8 mouse cellular contexts compared by ENCODE assay signal in the genomic region with DNA sequence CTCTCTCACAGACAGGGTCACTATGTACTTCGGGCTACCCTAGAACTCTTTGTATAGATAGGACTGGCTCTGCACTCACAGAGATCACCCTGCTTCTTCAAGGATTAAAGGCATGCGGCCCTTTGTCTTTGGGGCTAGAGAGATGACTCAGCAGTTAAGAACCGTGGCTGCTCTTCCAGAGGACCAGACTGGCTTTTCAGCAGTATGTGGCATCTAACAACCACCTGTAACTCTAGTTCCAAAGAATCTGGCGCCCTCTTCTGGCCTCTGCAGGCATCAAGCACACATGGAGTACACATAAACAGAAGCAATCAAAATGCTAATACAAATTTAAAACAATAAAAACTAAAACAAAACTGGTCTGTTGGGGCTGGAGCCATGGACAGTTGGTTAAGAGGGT. TPM values are rescaled to one million over a fixed set of nuclear protein-coding genes. Genes with fewer than 3 reads are reported as not detected.
DNase-seq lines count a peak whose midpoint lies in the region; ATAC-seq and TF ChIP-seq lines count a peak whose summit lies in the region.

No protein-coding gene starts in this region.

- no peak overlapping the region for H3K27ac ChIP-seq in heart, embryonic 15.5 days
- H3K27ac ChIP-seq in embryonic facial prominence, embryonic 12.5 days = no peak overlapping the region
- H3K27ac ChIP-seq in liver, embryonic 15.5 days (replicated peaks) = peak overlapping the region; percentile 66; the same call in 1 of the 2 replicates
- H3K27ac ChIP-seq in stomach, embryonic 14.5 days (ENCODE audit: low read length) = no peak overlapping the region

- ATAC-seq in heart, embryonic 15.5 days (replicated peaks; ENCODE audit: insufficient number of reproducible peaks, insufficient read depth, low FRiP score, low read depth) = no peak
- peak; percentile 29; the same call in 1 of the 2 replicates for ATAC-seq in G1E (ENCODE audit: extremely low read depth, insufficient number of reproducible peaks, low FRiP score, poor library complexity, severe bottlenecking)
- no peak for ATAC-seq in embryonic facial prominence, embryonic 12.5 days (ENCODE audit: insufficient number of reproducible peaks, insufficient read depth, low FRiP score, low TSS enrichment)
- no peak for ATAC-seq in liver, embryonic 15.5 days (ENCODE audit: insufficient read depth)
- ATAC-seq in stomach, embryonic 14.5 days (ENCODE audit: insufficient number of reproducible peaks, insufficient read depth, low FRiP score, low read depth) = no peak

- no peak overlapping the region for H3K4me3 ChIP-seq in heart, embryonic 15.5 days
- peak overlapping the region; percentile 73 for H3K4me3 ChIP-seq in G1E (ENCODE audit: low read depth, low read length)
- H3K4me3 ChIP-seq in embryonic facial prominence, embryonic 12.5 days = peak overlapping the region; percentile 40
- H3K4me3 ChIP-seq in liver, embryonic 15.5 days (replicated peaks) = peak overlapping the region; percentile 57; the same call in 1 of the 2 replicates
- peak overlapping the region; percentile 39; the same call in 1 of the 2 replicates for H3K4me3 ChIP-seq in stomach, embryonic 14.5 days (ENCODE audit: low read depth, low read length)

- DNase-seq in heart, adult 9 months (ENCODE audit: low spot score in 2 of 2) = no peak
- no peak for DNase-seq in G1E (ENCODE audit: low spot score)
- no peak for DNase-seq in frontal cortex, adult 2 months (ENCODE audit: extremely low spot score in 1 of 2, low spot score in 1 of 2)
- DNase-seq in adrenal gland, adult 8-10 months = no peak

- peak overlapping the region; percentile 89 for H3K4me2 ChIP-seq in heart, embryonic 15.5 days
- peak overlapping the region; percentile 88 for H3K4me2 ChIP-seq in embryonic facial prominence, embryonic 12.5 days (replicated peaks)
- H3K4me2 ChIP-seq in liver, embryonic 15.5 days = peak overlapping the region; percentile 96
- peak overlapping the region; percentile 75 for H3K4me2 ChIP-seq in stomach, embryonic 14.5 days (replicated peaks; ENCODE audit: low read depth, low read length)

- no peak overlapping the region for H3K9ac ChIP-seq in heart, embryonic 15.5 days
- peak overlapping the region; percentile 39; the same call in 1 of the 2 replicates for H3K9ac ChIP-seq in embryonic facial prominence, embryonic 12.5 days
- no peak overlapping the region for H3K9ac ChIP-seq in liver, embryonic 15.5 days
- H3K9ac ChIP-seq in stomach, embryonic 14.5 days (replicated peaks; ENCODE audit: low read depth, low read length) = no peak overlapping the region

- peak; percentile 37 for TF ChIP-seq CTCF in G1E (IDR thresholded peaks at IDR 0.05; ENCODE audit: low read depth, low read length)

- H3K27me3 ChIP-seq in heart, embryonic 15.5 days = peaks cover 93% of the 10 kb centered on the region
- no peaks in the 10 kb centered on the region for H3K27me3 ChIP-seq in G1E (ENCODE audit: insufficient read depth, low read length)
- peaks cover 85% of the 10 kb centered on the region for H3K27me3 ChIP-seq in embryonic facial prominence, embryonic 12.5 days
- peaks cover 65% of the 10 kb centered on the region for H3K27me3 ChIP-seq in liver, embryonic 15.5 days
- H3K27me3 ChIP-seq in stomach, embryonic 14.5 days (ENCODE audit: control insufficient read depth, insufficient read depth, low read length) = peaks cover 24% of the 10 kb centered on the region

- H3K9me3 ChIP-seq in heart, embryonic 15.5 days (replicated peaks) = no peaks in the 10 kb centered on the region
- H3K9me3 ChIP-seq in G1E (replicated peaks) = no peaks in the 10 kb centered on the region
- H3K9me3 ChIP-seq in embryonic facial prominence, embryonic 12.5 days = no peaks in the 10 kb centered on the region
- no peaks in the 10 kb centered on the region for H3K9me3 ChIP-seq in liver, embryonic 15.5 days (replicated peaks)
- H3K9me3 ChIP-seq in stomach, embryonic 14.5 days (ENCODE audit: control insufficient read depth, low read depth, low read length) = no peaks in the 10 kb centered on the region

- no peaks in the 10 kb centered on the region for H3K36me3 ChIP-seq in heart, embryonic 15.5 days
- H3K36me3 ChIP-seq in G1E (replicated peaks) = peaks cover 85% of the 10 kb centered on the region
- H3K36me3 ChIP-seq in embryonic facial prominence, embryonic 12.5 days = peaks cover 4% of the 10 kb centered on the region; the same call in 1 of the 2 replicates
- H3K36me3 ChIP-seq in liver, embryonic 15.5 days (replicated peaks) = peaks cover 12% of the 10 kb centered on the region
- H3K36me3 ChIP-seq in stomach, embryonic 14.5 days (ENCODE audit: control insufficient read depth, insufficient read depth, low read length) = no peaks in the 10 kb centered on the region

- H3K4me1 ChIP-seq in heart, embryonic 15.5 days (replicated peaks) = peaks cover 19% of the 10 kb centered on the region
- H3K4me1 ChIP-seq in G1E (ENCODE audit: insufficient read depth, low read depth, low read length) = peaks cover 77% of the 10 kb centered on the region
- H3K4me1 ChIP-seq in embryonic facial prominence, embryonic 12.5 days = peaks cover 22% of the 10 kb centered on the region
- peaks cover 40% of the 10 kb centered on the region for H3K4me1 ChIP-seq in liver, embryonic 15.5 days (replicated peaks)
- no peaks in the 10 kb centered on the region; the same call in 1 of the 2 replicates for H3K4me1 ChIP-seq in stomach, embryonic 14.5 days (ENCODE audit: control insufficient read depth, insufficient read depth, low read length)

- 30% methylated on average over 4 of the region's 4 CpGs for WGBS in heart, embryonic 15.5 days
- 34% methylated on average over 4 of the region's 4 CpGs for whole genome bisulfite sequencing in embryonic facial prominence, embryonic 12.5 days
- 15% methylated on average over 4 of the region's 4 CpGs for WGBS in liver, embryonic 15.5 days (ENCODE audit: insufficient replicate concordance)
- 33% methylated on average over 4 of the region's 4 CpGs for whole genome bisulfite sequencing in stomach, embryonic 14.5 days

RNA-seq across cellular contexts. Expression of a gene that starts 5.6 kb away (rescaled TPM):
- polyA plus RNA-seq in heart, embryonic 15.5 days (2015; fragmentation: Nextera tagmentation; extraction: Ambion mirVana) = 4.3 and 7.3 TPM in 2 replicates
- total RNA-seq in G1E (2014; fragmentation: Nextera tagmentation) (116 and 118 TPM in 2 replicates), G1E (2017) (147 and 170 TPM in 2 replicates)
- 40.2 and 75.0 TPM in 2 replicates for polyA plus RNA-seq in G1E (2012)
- polyA plus RNA-seq in embryonic facial prominence, embryonic 12.5 days (2016; fragmentation: Nextera tagmentation; extraction: Ambion mirVana) = 14.8 and 15.4 TPM in 2 replicates
- 11.4 and 12.7 TPM in 2 replicates for polyA plus RNA-seq in liver, embryonic 15.5 days (2015; fragmentation: Nextera tagmentation; extraction: Ambion mirVana)
- 14.7 and 17.9 TPM in 2 replicates for polyA plus RNA-seq in stomach, embryonic 14.5 days (2014; fragmentation: Nextera tagmentation; extraction: Ambion mirVana)
- polyA plus RNA-seq in frontal cortex, adult 2 months (2012; rRNA removed) = 5.7 and 6.5 TPM in 2 replicates
- 10 to 100 TPM; 12.5 to 28.7 (median 22.2) TPM for total RNA-seq in adrenal gland, adult 8-10 months (2022)

RNA-seq across cellular contexts. Expression of a gene that starts 12.2 kb away (rescaled TPM):
- 1.1 and 4.9 TPM in 2 replicates for polyA plus RNA-seq in heart, embryonic 15.5 days (2015; fragmentation: Nextera tagmentation; extraction: Ambion mirVana)
- total RNA-seq in G1E (2014; fragmentation: Nextera tagmentation) (69.9 and 75.0 TPM in 2 replicates), G1E (2017) (51.5 and 56.1 TPM in 2 replicates)
- polyA plus RNA-seq in G1E (2012) = 193 and 253 TPM in 2 replicates
- polyA plus RNA-seq in embryonic facial prominence, embryonic 12.5 days (2016; fragmentation: Nextera tagmentation; extraction: Ambion mirVana) = 4.7 and 5.4 TPM in 2 replicates
- 443 and 534 TPM in 2 replicates for polyA plus RNA-seq in liver, embryonic 15.5 days (2015; fragmentation: Nextera tagmentation; extraction: Ambion mirVana)
- 2.3 and 2.4 TPM in 2 replicates for polyA plus RNA-seq in stomach, embryonic 14.5 days (2014; fragmentation: Nextera tagmentation; extraction: Ambion mirVana)
- polyA plus RNA-seq in frontal cortex, adult 2 months (2012; rRNA removed) = 0.17 and 0.38 TPM in 2 replicates
- under 1 TPM in 2 of 4 experiments, not detected in 2; 0.22 to 0.24 TPM for total RNA-seq in adrenal gland, adult 8-10 months (2022)

RNA-seq across cellular contexts. Expression of a gene that starts 20.2 kb away (rescaled TPM):
- 36.4 and 40.1 TPM in 2 replicates for polyA plus RNA-seq in heart, embryonic 15.5 days (2015; fragmentation: Nextera tagmentation; extraction: Ambion mirVana)
- total RNA-seq in G1E (2014; fragmentation: Nextera tagmentation) = 17.7 and 26.6 TPM in 2 replicates
- 35.2 and 45.8 TPM in 2 replicates for total RNA-seq in G1E (2017)
- polyA plus RNA-seq in G1E (2012) = 66.4 and 69.8 TPM in 2 replicates
- 44.3 and 45.2 TPM in 2 replicates for polyA plus RNA-seq in embryonic facial prominence, embryonic 12.5 days (2016; fragmentation: Nextera tagmentation; extraction: Ambion mirVana)
- polyA plus RNA-seq in liver, embryonic 15.5 days (2015; fragmentation: Nextera tagmentation; extraction: Ambion mirVana) = 55.1 and 67.9 TPM in 2 replicates
- 29.3 and 30.8 TPM in 2 replicates for polyA plus RNA-seq in stomach, embryonic 14.5 days (2014; fragmentation: Nextera tagmentation; extraction: Ambion mirVana)
- polyA plus RNA-seq in frontal cortex, adult 2 months (2012; rRNA removed) = 55.1 and 71.5 TPM in 2 replicates
- total RNA-seq in adrenal gland, adult 8-10 months (2022) = 10 to 100 TPM; 51.9 to 66.4 (median 60.4) TPM

RNA-seq across cellular contexts. Expression of a gene that starts 23.2 kb away (rescaled TPM):
- 0.09 and 0.41 TPM in 2 replicates for polyA plus RNA-seq in heart, embryonic 15.5 days (2015; fragmentation: Nextera tagmentation; extraction: Ambion mirVana)
- total RNA-seq in G1E (2014; fragmentation: Nextera tagmentation) (not detected in 2 replicates), G1E (2017) (0.23 and 0.27 TPM in 2 replicates)
- 0.16 and 0.25 TPM in 2 replicates for polyA plus RNA-seq in G1E (2012)
- 5.3 and 5.7 TPM in 2 replicates for polyA plus RNA-seq in embryonic facial prominence, embryonic 12.5 days (2016; fragmentation: Nextera tagmentation; extraction: Ambion mirVana)
- 0.06 and 0.23 TPM in 2 replicates for polyA plus RNA-seq in liver, embryonic 15.5 days (2015; fragmentation: Nextera tagmentation; extraction: Ambion mirVana)
- 2.2 and 3.2 TPM in 2 replicates for polyA plus RNA-seq in stomach, embryonic 14.5 days (2014; fragmentation: Nextera tagmentation; extraction: Ambion mirVana)
- polyA plus RNA-seq in frontal cortex, adult 2 months (2012; rRNA removed) = 69.0 and 76.3 TPM in 2 replicates
- total RNA-seq in adrenal gland, adult 8-10 months (2022) = 1 to 10 TPM; 2.1 to 9.2 (median 5.9) TPM

RNA-seq across cellular contexts. Expression of a gene that starts 32.8 kb away (rescaled TPM):
- 0.26 TPM in 1 of 2 replicates, not detected in the other for polyA plus RNA-seq in heart, embryonic 15.5 days (2015; fragmentation: Nextera tagmentation; extraction: Ambion mirVana)
- total RNA-seq in G1E (2014; fragmentation: Nextera tagmentation) (not detected in 2 replicates), G1E (2017) (0.11 and 0.12 TPM in 2 replicates)
- not detected in 2 replicates for polyA plus RNA-seq in G1E (2012)
- 0.50 and 0.52 TPM in 2 replicates for polyA plus RNA-seq in embryonic facial prominence, embryonic 12.5 days (2016; fragmentation: Nextera tagmentation; extraction: Ambion mirVana)
- polyA plus RNA-seq in liver, embryonic 15.5 days (2015; fragmentation: Nextera tagmentation; extraction: Ambion mirVana) = 0.18 and 0.40 TPM in 2 replicates
- 0.20 TPM in 1 of 2 replicates, not detected in the other for polyA plus RNA-seq in stomach, embryonic 14.5 days (2014; fragmentation: Nextera tagmentation; extraction: Ambion mirVana)
- polyA plus RNA-seq in frontal cortex, adult 2 months (2012; rRNA removed) = 7.6 and 7.9 TPM in 2 replicates
- total RNA-seq in adrenal gland, adult 8-10 months (2022) = under 1 TPM in 2 of 4 experiments, not detected in 2; 0.28 to 0.40 TPM

Comparison
In these comparisons a context has a peak if more than half of its experiments do, and no peak if none do; other contexts are left out.
1. RNA of a gene that starts 12.2 kb away (polyA plus RNA-seq): 443 to 534 TPM in liver, embryonic 15.5 days and 193 to 253 TPM in G1E; 4.7 to 5.4 TPM in embryonic facial prominence, embryonic 12.5 days, 2.3 to 2.4 TPM in stomach, embryonic 14.5 days, 1.1 to 4.9 TPM in heart, embryonic 15.5 days and 0.17 to 0.38 TPM in frontal cortex, adult 2 months; every median in the first group is over 10 times any median in the second.
2. Peak in every context shown above with its lines, with median percentiles within 50 percentile points of each other: H3K4me2 ChIP-seq.